Mouse (Mus musculus) kidney, adult 2 months (tissue): Measurements from ENCODE around the gene Psmd9.

Experiments used
- CTCF ChIP-seq: fragments of 200-500 bp; conservative IDR thresholded peaks from 2 replicates; pipeline ENCODE4 v1.5.1; 2011; ENCODE audit warnings: low read depth, mild to moderate bottlenecking, control low read depth, low read length, moderate library complexity, mixed read lengths; ENCODE audit not compliant: insufficient read depth, insufficient read length
- POLR2A ChIP-seq: fragments of 200-500 bp; IDR thresholded peaks from one replicate; pipeline ENCODE4 v1.6.1; 2011; ENCODE audit warnings: low read depth, low read length, control low read depth

GRCm38 (mm10) chr5:123236426-123236825 lies 67.2 kb downstream of the Psmd9 start:
- no peak for TF ChIP-seq POLR2A
- no peak for TF ChIP-seq CTCF
